Mouse (Mus musculus): ENCODE data around the gene Tmem160.

DNA sequence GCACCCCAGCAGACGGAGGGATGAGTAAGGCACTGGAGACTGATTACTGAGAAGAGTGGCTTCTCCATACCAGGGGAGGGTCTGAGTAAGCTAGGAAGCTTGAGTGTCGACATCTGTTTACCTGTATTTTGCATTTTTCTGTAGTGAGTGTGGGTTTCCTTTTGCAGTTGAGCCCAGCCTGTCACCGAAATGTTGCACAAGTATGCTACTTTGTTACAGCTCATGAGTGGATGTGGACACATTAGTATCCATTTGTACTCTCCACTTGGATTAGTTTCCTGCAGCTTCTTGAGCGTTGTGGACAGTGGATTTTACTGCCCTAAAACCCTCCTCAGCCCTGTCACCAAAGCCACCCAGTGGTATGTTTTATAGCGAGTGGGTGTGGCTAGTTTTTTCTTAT lies 33.9 kb upstream of the Tmem160 start:
- TF ChIP-seq CTCF (IDR thresholded peaks at IDR 0.05; ENCODE audit: low read depth): no peak
- TF ChIP-seq EP300 (IDR thresholded peaks at IDR 0.05; ENCODE audit: low read depth): no peak
